Mouse (Mus musculus) heart, adult 11 months (tissue): ENCODE measurements around the gene Pole3.
"Not testable (repeated sequence)": the region's sequence is repeated elsewhere in the genome, so short reads cannot be mapped to it uniquely, and the experiment has no call there.

ENCODE experiments used
- DNase-seq: peaks from one replicate; pipeline ENCODE4 v3.0.0; 2022

Gene Pole3

GRCm38 (mm10) chr4:62485450-62486161 lies 39.3 kb downstream of the Pole3 start:
- DNase-seq = peak; percentile 64

DNA sequence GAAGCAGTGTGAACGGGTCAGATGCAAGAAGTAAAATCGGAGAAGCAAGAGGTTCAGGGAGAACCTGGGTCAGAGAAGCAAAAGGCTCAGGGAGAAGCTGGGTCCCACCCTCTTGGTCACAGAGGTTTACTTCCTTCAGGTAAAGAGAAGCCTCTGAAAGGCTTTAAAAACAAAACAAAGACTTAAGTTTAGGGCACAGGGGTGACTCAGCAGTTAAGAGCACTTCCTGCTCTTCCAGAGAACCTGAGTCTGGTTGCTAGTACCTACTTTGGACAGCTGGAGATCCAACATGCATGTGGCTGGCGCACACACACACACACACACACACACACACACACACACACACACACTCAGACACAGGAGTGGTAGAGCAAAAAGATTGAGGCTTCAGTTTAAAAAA lies 39.9 kb downstream of the Pole3 start:
- DNase-seq = no peak

GRCm38 (mm10) chr4:62480709-62481605 lies 43.9 kb downstream of the Pole3 start:
- DNase-seq = peak; percentile 90

GRCm38 (mm10) chr4:62479937-62480708 lies 44.7 kb downstream of the Pole3 start, which contains the start of gene Bspry:
TSS of gene Bspry (plus strand) at chr4:62480053.
- peak; percentile 92 for DNase-seq

- not testable (repeated sequence) for DNase-seq
Measured at GRCm38 (mm10) chr4:62479593-62479936, 45.3 kb downstream of the Pole3 start.

GRCm38 (mm10) chr4:62477542-62478244 lies 47.2 kb downstream of the Pole3 start:
- no peak for DNase-seq

DNA sequence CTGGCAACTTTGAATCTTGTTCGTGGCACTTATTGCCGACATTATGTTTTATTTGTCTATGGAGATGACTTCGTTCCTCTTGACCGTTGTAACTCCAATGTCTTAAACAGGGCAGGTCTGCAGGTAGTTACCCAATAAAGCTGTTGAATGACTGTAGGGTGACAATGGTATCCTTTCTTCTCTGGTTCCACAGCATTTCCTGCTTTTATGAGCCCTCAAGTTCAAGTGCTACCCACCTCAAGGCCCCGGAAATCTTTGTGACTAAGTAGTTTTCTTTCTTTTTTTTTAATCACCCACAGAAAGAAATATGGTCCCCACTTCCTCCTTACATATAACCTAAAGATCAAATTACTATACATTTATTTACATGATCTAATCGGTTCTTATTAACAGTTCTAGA lies 49.1 kb downstream of the Pole3 start:
- DNase-seq = no peak

DNA sequence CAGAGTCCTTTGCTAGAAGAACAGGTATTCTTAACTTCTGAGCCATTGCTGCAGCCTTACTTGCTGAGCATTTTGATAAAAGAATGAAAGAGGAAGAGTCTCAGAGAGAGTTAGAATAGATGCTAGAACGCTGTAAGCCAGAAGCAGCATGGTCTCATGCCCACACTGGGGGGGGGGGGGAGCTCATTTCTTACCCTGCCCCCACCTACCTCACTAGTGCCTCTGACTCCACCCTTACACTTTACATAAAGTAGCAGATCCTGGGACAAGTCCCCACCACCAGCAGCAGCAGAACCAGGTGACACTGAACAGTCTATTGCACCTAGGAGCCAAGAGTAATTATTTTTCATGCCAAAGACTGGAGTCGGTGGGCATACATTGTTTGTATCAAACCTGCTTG lies 49.7 kb downstream of the Pole3 start:
- DNase-seq = no peak
